Mouse (Mus musculus) small intestine, adult 2 months (tissue): Measurements from ENCODE around the gene G6pc2.

Experiments used
- CTCF ChIP-seq: fragments of 200-500 bp; IDR thresholded peaks from 2 replicates; pipeline ENCODE4 v1.5.1; 2012; ENCODE audit warnings: low read depth, mild to moderate bottlenecking, control low read depth, inconsistent platforms, low read length, moderate library complexity, mixed read lengths; ENCODE audit not compliant: insufficient replicate concordance, insufficient read length; ENCODE audit errors: extremely low read depth
- POLR2A ChIP-seq: fragments of 200-500 bp; IDR thresholded peaks from 2 replicates; pipeline ENCODE4 v1.6.1; 2012; ENCODE audit warnings: low read depth, mild to moderate bottlenecking, control low read depth, inconsistent platforms, low read length, moderate library complexity

- TF ChIP-seq CTCF, result no peak
- TF ChIP-seq POLR2A, result no peak
Observed at GRCm38 (mm10) chr2:69228635-69229034, 17.8 kb downstream of the G6pc2 start.
